In genomic region chr11:40835393-40835792, GRCm38 (mm10) we compare ENCODE assay signal across 10 mouse cellular contexts.
"Had no signal": no experiment of that assay in that cellular context is flagged by ENCODE, and none has a peak within 500 bp of the region (broad histone marks: within the 10 kb centered on the region; RNA-seq: fewer than 3 reads in every experiment).

No protein-coding gene starts in this region.

- H3K27ac ChIP-seq: kidney, postnatal 0 days; limb, embryonic 12.5 days; liver, embryonic 14.5 days; neural tube, embryonic 12.5 days; stomach, postnatal 0 days had no signal

- H3K4me2 ChIP-seq: limb, embryonic 12.5 days; neural tube, embryonic 12.5 days had no signal

- H3K4me3 ChIP-seq: limb, embryonic 12.5 days; neural tube, embryonic 12.5 days had no signal

- H3K9me3 ChIP-seq: limb, embryonic 12.5 days; neural tube, embryonic 12.5 days had no signal

- H3K27me3 ChIP-seq: limb, embryonic 12.5 days; neural tube, embryonic 12.5 days had no signal

- DNase-seq: kidney, adult 9 months; layer of hippocampus, postnatal 36 days; lung, adult 18-20 months; midbrain, embryonic 14.5 days; thymus, postnatal 4 days had no signal

- H3K36me3 ChIP-seq: limb, embryonic 12.5 days; neural tube, embryonic 12.5 days had no signal

- H3K4me1 ChIP-seq: limb, embryonic 12.5 days; neural tube, embryonic 12.5 days had no signal

- H3K9ac ChIP-seq: limb, embryonic 12.5 days; liver, embryonic 14.5 days; neural tube, embryonic 12.5 days had no signal
